Mouse (Mus musculus) embryonic fibroblast, embryonic 13.5 days (primary cell): ENCODE data around the gene Hint1. TPM values are rescaled to one million over a fixed set of nuclear protein-coding genes. Genes with fewer than 3 reads are reported as not detected.
A peak's percentile ranks its signal among the peaks of the same experiment; 100 is the strongest.

ENCODE experiments used
- H3K27ac ChIP-seq: 2 replicates; pipeline ENCODE4 v1.5.1; 2012; ENCODE audit warnings: low read length, control low read depth, inconsistent platforms; ENCODE audit not compliant: insufficient read depth
- H3K4me1 ChIP-seq: 2 replicates; pipeline ENCODE4 v1.6.1; 2011; ENCODE audit warnings: low read length; ENCODE audit not compliant: control insufficient read depth, insufficient read depth
- H3K4me3 ChIP-seq: 2 replicates; pipeline ENCODE4 v1.5.1; 2011; ENCODE audit warnings: mild to moderate bottlenecking, control low read depth, low read length; ENCODE audit not compliant: insufficient read depth
- CTCF ChIP-seq: IDR thresholded peaks from 2 replicates; pipeline ENCODE4 v1.5.1; 2011; ENCODE audit warnings: mild to moderate bottlenecking, control low read depth, low read length, moderate library complexity, borderline replicate concordance; ENCODE audit not compliant: insufficient read depth
- POLR2A ChIP-seq: IDR thresholded peaks from 2 replicates; pipeline ENCODE4 v1.6.1; 2011; ENCODE audit warnings: low read depth, mild to moderate bottlenecking, control low read depth, low read length, moderate library complexity
- polyA plus RNA-seq: library from polyadenylated mRNA; stranded (reverse); fragments of >200 nt; gene quantifications from 2 replicates; pipeline ENCODE4 v1.2.4, GENCODE M21; 2011; ENCODE audit warnings: low read depth; ENCODE audit not compliant: missing spikeins, insufficient read length

Gene Hint1
- polyA plus RNA-seq, 1 experiment, result 330 TPM

DNA sequence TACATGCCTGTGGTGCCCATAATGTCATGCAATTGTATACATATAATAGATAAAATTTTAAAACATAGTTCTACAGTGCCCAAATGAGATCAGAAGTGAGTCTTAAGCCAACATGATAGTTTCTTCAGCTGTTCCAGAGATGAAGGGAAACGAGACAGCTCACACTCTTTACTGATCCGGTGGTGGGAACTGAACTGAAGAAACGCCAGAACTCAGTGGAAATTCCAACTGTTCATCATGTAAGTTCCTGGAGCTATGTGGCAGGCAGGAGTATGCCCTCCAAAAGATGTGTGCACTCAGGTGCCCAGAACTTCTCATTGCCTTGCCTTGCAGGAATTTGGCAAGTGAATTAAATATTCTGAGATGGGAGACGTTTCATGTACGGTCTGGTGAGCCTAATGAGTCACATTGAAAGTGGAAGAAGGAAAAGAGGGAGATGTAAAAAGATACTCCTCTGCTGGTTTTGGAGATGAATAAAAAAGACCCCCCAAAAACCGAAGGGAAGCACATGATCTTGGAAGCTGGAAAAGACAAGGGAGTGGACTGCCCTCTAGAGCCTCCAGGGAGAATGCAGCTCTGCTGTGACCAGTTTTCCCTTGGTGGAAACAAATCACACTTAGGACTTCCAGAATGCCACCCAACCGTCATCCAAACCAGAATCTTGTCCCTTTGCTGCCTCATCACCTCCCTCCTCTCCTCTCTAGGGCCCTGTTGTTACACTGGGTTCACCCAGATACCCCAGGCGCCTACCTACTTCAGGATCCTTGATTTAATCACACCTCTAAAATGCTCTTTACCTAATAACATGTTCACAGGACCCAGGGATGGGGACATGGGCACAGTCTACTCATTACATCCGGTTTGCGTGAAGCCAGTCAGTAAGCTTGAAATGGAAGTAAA, 3.3 kb upstream of the Hint1 start:
- peaks cover 3% of the 10 kb centered on the region; the same call in 1 of the 2 replicates for H3K4me1 ChIP-seq
- TF ChIP-seq CTCF, result peak; percentile 44; the same call in 1 of the 2 replicates
- no peak for TF ChIP-seq POLR2A
- H3K4me3 ChIP-seq, result no peak overlapping the region
- no peak overlapping the region for H3K27ac ChIP-seq

DNA sequence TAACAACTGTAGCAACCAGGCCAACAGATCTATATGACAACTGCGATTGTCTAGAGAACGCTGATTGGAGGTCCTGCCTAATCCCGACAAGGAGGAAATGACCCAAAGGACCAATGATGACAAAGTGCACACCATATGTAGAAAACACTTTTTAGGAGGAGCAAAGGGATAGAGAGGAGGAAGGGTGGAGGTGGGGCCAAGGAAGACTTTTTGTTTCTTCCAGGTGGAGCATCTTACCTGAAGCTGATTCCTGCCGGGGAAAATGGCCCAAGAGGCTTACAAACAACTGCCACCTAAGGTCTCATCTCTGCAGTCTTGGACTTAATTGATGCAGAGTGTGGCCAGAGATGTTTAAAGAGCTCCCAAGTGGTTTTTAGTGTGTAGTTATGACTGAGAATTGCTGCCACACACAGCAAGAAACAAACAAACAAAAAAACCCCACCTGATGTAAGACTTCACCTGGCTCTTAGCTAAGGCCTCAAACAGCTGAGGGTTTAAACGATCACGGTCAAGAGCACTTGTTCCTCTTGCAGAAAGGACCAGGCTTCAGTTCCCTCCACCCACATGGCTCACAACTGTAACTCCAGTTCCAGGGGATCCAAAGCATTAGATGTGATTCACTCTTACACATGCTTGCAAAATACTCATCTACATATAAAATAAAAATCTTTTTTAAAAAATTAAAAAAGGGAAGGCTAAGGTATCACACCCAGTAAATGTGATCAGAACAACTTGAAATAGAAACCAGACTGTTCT, 675 bp upstream of the Hint1 start:
- H3K4me1 ChIP-seq, result peaks cover 15% of the 10 kb centered on the region; the same call in 1 of the 2 replicates
- no peak for TF ChIP-seq CTCF
- no peak for TF ChIP-seq POLR2A

GRCm38 (mm10) chr11:54867049-54867385, 834 bp downstream of the Hint1 start:
- Histone ChIP-seq H3K4me1 (peaks cover 15% of the 10 kb centered on the region; the same call in 1 of the 2 replicates), H3K4me3 (peak overlapping the region; percentile 92), H3K27ac (peak overlapping the region; percentile 72)
- 0 out of 2 replicates have a peak, but pooled peaks have one; percentile 0 for TF ChIP-seq POLR2A
- no peak for TF ChIP-seq CTCF

More for the DNA sequence above, 675 bp upstream of the Hint1 start:
- Histone ChIP-seq H3K4me3 (peak overlapping the region; percentile 19), H3K27ac (peak overlapping the region; percentile 64; the same call in 1 of the 2 replicates)

DNA sequence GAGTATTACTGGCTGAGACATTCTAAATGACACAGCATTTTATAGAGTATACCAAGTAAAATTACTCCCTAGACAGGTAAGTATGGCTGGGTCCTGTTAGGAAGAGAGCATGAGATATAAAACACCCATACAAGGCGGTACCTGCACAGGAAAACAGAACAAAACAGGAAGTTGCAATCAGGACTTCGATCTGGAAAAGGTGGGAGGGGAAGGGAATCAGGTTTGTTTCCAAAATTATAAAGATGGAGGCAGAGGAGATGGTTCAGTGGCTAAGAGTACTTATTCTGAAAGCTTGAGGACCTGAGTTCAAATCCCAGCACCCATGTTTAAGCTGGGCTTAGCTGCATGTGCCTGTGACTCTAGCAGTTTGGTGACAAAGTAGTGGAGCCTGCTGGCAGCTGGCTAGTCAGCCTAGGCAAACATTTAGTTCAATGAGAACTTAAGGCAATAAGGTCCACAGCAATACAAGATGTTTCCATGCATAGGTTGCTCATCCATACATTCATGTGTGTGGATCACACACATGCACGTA, 1.8 kb downstream of the Hint1 start:
- no peak overlapping the region; the same call in 1 of the 2 replicates for H3K27ac ChIP-seq
- H3K4me1 ChIP-seq, result peaks cover 15% of the 10 kb centered on the region; the same call in 1 of the 2 replicates
- no peak overlapping the region for H3K4me3 ChIP-seq
- no peak for TF ChIP-seq CTCF
- 0 out of 2 replicates have a peak, but pooled peaks have one; percentile 33 for TF ChIP-seq POLR2A

DNA sequence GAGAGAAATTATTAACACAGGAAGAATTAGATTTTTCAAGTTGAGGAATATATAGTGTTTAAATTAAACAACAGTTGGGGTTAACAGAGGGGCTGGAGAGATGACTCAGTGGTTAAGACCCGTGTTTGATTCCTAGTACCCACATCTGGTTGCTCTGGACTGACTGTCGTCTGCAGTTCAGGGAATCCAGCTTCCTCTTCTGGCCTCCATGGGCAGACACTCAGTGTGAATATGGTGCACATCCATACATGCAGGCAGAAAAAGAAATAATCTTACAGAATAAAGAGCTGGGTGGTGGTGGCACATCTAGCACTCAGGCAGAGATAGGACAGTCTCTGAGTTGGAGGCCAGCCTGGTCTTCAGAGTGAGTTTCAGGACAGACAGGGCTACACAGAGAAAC, 2.3 kb downstream of the Hint1 start:
- Histone ChIP-seq H3K4me3 (no peak overlapping the region), H3K27ac (no peak overlapping the region), H3K4me1 (peaks cover 15% of the 10 kb centered on the region; the same call in 1 of the 2 replicates)
- TF ChIP-seq POLR2A (peak; percentile 1; the same call in 1 of the 2 replicates), CTCF (no peak)

GRCm38 (mm10) chr11:54869318-54869717, 3.1 kb downstream of the Hint1 start:
- Histone ChIP-seq H3K4me3 (no peak overlapping the region), H3K27ac (no peak overlapping the region), H3K4me1 (peaks cover 15% of the 10 kb centered on the region; the same call in 1 of the 2 replicates)
- TF ChIP-seq POLR2A (no peak), CTCF (no peak)

DNA sequence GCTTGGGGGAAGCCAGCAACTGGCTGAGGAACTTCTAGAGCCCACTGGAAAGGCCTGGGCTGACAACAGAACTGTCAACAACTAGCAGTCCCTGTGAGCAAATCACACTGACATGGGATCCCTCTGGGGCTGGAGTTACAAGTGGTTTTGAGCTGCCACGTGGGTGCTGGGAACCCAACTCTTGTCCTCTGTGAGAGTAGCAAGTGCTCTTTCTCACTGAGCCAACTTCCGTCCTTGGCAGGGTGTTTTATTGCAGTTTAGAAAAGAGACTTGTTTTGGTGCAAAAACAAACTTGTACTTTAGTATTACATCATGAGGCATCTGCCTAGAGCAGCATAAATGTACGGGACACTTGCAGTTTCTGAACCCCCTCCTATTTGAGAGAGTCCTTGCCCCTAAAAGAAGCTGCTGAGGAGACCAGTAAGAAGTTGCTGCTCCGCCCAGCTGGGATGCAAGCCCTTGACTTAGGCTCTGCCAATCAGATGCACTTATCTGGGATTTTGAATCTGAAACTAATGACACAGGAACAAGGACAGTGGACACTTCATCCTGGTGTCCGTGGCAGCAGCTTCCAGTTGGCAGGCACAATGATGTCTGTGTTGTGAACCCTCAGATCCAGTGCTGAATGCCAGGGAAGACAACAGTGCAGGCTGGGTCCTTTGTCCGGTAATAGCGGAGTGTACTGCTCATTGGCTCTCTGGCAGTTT, 5.8 kb downstream of the Hint1 start:
- peaks cover 13% of the 10 kb centered on the region; the same call in 1 of the 2 replicates for H3K4me1 ChIP-seq
- TF ChIP-seq CTCF, result no peak
- no peak overlapping the region for H3K27ac ChIP-seq
- no peak overlapping the region for H3K4me3 ChIP-seq

DNA sequence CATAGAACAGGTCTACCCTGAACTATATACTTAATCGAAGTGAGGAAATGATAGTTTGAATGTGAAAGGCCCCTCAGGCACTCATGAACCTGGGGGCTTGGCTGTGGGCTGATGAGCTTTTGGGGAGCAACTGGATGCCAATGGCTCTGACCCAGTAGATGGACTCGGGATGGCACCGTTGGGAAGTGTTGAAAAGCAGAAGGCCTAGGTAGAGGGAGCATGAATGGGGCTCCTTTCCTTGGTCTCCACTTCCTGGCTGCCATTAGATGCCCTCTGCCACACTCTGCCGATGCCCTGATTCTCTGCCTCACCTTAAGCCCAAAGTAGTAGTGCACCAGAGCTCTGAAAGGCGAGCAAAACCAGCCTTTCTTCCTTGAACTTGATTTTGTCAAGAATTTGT, 9.8 kb downstream of the Hint1 start:
- 0 out of 2 replicates have a peak, but pooled peaks cover 3% of the 10 kb centered on the region for H3K4me1 ChIP-seq
- TF ChIP-seq CTCF (no peak), POLR2A (no peak)
- H3K4me3 ChIP-seq, result no peak overlapping the region
- no peak overlapping the region for H3K27ac ChIP-seq

- 0 out of 2 replicates have a peak, but pooled peaks cover 6% of the 10 kb centered on the region for H3K4me1 ChIP-seq
- no peak overlapping the region for H3K27ac ChIP-seq
- H3K4me3 ChIP-seq, result no peak overlapping the region
- TF ChIP-seq POLR2A (no peak), CTCF (no peak)
Observed at GRCm38 (mm10) chr11:54878893-54879292, 12.7 kb downstream of the Hint1 start.
